ENCODE assay signal across 7 mouse cellular contexts in genomic region chr1:182539023-182539940, GRCm38 (mm10). TPM values are rescaled to one million over a fixed set of nuclear protein-coding genes. Genes with fewer than 3 reads are reported as not detected.
A peak's percentile ranks its signal among the peaks of the same experiment; 100 is the strongest.
DNase-seq lines count a peak whose midpoint lies in the region; ATAC-seq lines count a peak whose summit lies in the region.

No protein-coding gene starts in this region.

- peak; percentile 70 for DNase-seq in adrenal gland, adult 2 months
- peak; percentile 92 for DNase-seq in embryo, embryonic 10 days (ENCODE audit: low spot score)
- DNase-seq in gastrocnemius, postnatal 10 days, result peak; percentile 59
- peak; percentile 67 to 86 for DNase-seq in left cerebral cortex, adult 9 months (ENCODE audit: low spot score in 2 of 2)
- peak; percentile 86 to 90 for DNase-seq in right cerebral cortex, postnatal 10 days (ENCODE audit: low spot score in 2 of 2)

- peak; percentile 97 for ATAC-seq in inflammation-experienced regulatory T-cells, adult 6 months
- ATAC-seq in megakaryocyte, adult 5-6 weeks (ENCODE audit: poor library complexity, severe bottlenecking), result peak; percentile 93

RNA-seq across cellular contexts. Expression of gene Capn2, which starts 21.9 kb away (rescaled TPM):
- 100 to 1,000 TPM in 1 of 2 experiments, 10 to 100 TPM in 1; 67.7 to 105 TPM for total RNA-seq in adrenal gland, adult 2 months (2021)
- 25.9 and 34.3 TPM in 2 replicates for polyA plus RNA-seq in adrenal gland, adult 2 months (2012; rRNA removed)
- total RNA-seq in gastrocnemius, postnatal 10 days (2021), result 10 to 100 TPM; 79.2 to 87.6 TPM
- 10 to 100 TPM; 24.1 to 68.6 (median 38.1) TPM for polyA plus RNA-seq in inflammation-experienced regulatory T-cells, adult 6 months (2017; shearing (Covaris generic))
- 108 and 122 TPM in 2 replicates for total RNA-seq in megakaryocyte, adult 5-6 weeks (2015)
- 174 and 241 TPM in 2 replicates for total RNA-seq in megakaryocyte, adult 5-6 weeks (2017)

RNA-seq across cellular contexts. Expression of gene Capn8, which starts 25.5 kb away (rescaled TPM):
- total RNA-seq in adrenal gland, adult 2 months (2021), result under 1 TPM; 0.17 to 0.38 TPM
- not detected in 2 replicates for polyA plus RNA-seq in adrenal gland, adult 2 months (2012; rRNA removed)
- total RNA-seq in gastrocnemius, postnatal 10 days (2021), result not detected
- polyA plus RNA-seq in inflammation-experienced regulatory T-cells, adult 6 months (2017; shearing (Covaris generic)), result not detected
- total RNA-seq in megakaryocyte, adult 5-6 weeks (2015), result not detected in 2 replicates
- total RNA-seq in megakaryocyte, adult 5-6 weeks (2017), result not detected in 2 replicates

Comparison
In these comparisons a context has a peak if more than half of its experiments do, and no peak if none do; other contexts are left out.
1. Peak in every context shown above with its lines: DNase-seq and ATAC-seq.